Mouse (Mus musculus) CH12.LX (cell line): ENCODE results near the gene Cenpx. TPM values are rescaled to one million over a fixed set of nuclear protein-coding genes. Genes with fewer than 3 reads are reported as not detected.

ENCODE experiments used
- DNase-seq: peaks from one replicate; pipeline ENCODE4 v3.0.0-alpha.2; 2013; ENCODE audit errors: extremely low read depth
- H3K27ac ChIP-seq: 2 replicates; pipeline ENCODE4 v1.5.1; 2012; ENCODE audit warnings: low read depth, mild to moderate bottlenecking, control low read depth, moderate library complexity; ENCODE audit not compliant: insufficient read depth
- H3K27me3 ChIP-seq: replicated peaks from 2 replicates; pipeline ENCODE3; 2012; ENCODE audit warnings: inconsistent platforms
- H3K36me3 ChIP-seq, 2 experiments: replicated peaks in 1 of 2; 2 replicates each; pipeline versions ENCODE3 to v1.6.1; 2012; ENCODE audit warnings: inconsistent platforms in 1 of 2, low read length in 1 of 2, mild to moderate bottlenecking in 1 of 2, mixed read lengths in 1 of 2, moderate library complexity in 1 of 2; ENCODE audit not compliant: control insufficient read depth in 1 of 2, insufficient read depth in 1 of 2
- H3K4me1 ChIP-seq, 2 experiments: 2 replicates each; pipeline ENCODE4 v1.6.1; 2012; ENCODE audit warnings: inconsistent platforms in 1 of 2, moderate library complexity in 1 of 2; ENCODE audit not compliant: insufficient read depth in 2 of 2, control insufficient read depth in 1 of 2
- H3K4me2 ChIP-seq: 2 replicates; pipeline ENCODE4 v1.6.1; 2012; ENCODE audit warnings: low read depth, mild to moderate bottlenecking, control low read depth; ENCODE audit not compliant: poor library complexity, insufficient read depth, severe bottlenecking
- H3K4me3 ChIP-seq, 3 experiments: fragments of 150-350 bp in 1 of 3; sonication (generic) in 1 of 3; replicated peaks in 1 of 3; 2 replicates each; pipeline versions ENCODE3 to v1.5.1; 2011 to 2012; ENCODE audit warnings: low read depth in 2 of 3, low read length in 2 of 3, mild to moderate bottlenecking in 2 of 3, moderate library complexity in 2 of 3, control low read depth in 1 of 3, improper control_type of control experiment in 1 of 3, inconsistent platforms in 1 of 3, mixed read lengths in 1 of 3; ENCODE audit not compliant: poor library complexity in 1 of 3
- H3K79me2 ChIP-seq: replicated peaks from 2 replicates; pipeline ENCODE4 v1.6.1; 2012; ENCODE audit warnings: mild to moderate bottlenecking, moderate library complexity; ENCODE audit not compliant: control insufficient read depth, poor library complexity, insufficient read depth, severe bottlenecking; ENCODE audit errors: extremely low read depth
- H3K9ac ChIP-seq: 2 replicates; pipeline ENCODE4 v1.6.1; 2012; ENCODE audit warnings: low read depth, mild to moderate bottlenecking, control low read depth, moderate library complexity; ENCODE audit not compliant: insufficient read depth
- H3K9me3 ChIP-seq: replicated peaks from 2 replicates; pipeline ENCODE3; 2012; ENCODE audit warnings: low read length, inconsistent platforms, mixed read lengths
- CHD2 ChIP-seq: IDR thresholded peaks from 2 replicates; pipeline ENCODE4 v1.6.1; 2011; ENCODE audit warnings: low read length, improper control_type of control experiment
- CTCF ChIP-seq, 2 experiments: IDR thresholded peaks in 1 of 2; conservative IDR thresholded peaks in 1 of 2; 2 replicates each; pipeline ENCODE4 v1.5.1; 2011 to 2012; ENCODE audit warnings: low read depth in 2 of 2, low read length in 2 of 2, improper control_type of control experiment in 1 of 2, inconsistent platforms in 1 of 2, mild to moderate bottlenecking in 1 of 2, moderate library complexity in 1 of 2
- ETS1 ChIP-seq: conservative IDR thresholded peaks from 2 replicates; pipeline ENCODE4 v1.6.1; 2012; ENCODE audit warnings: low read depth, mild to moderate bottlenecking, inconsistent platforms, low read length, improper control_type of control experiment, moderate library complexity
- HCFC1 ChIP-seq: IDR thresholded peaks from 2 replicates; pipeline ENCODE4 v1.6.1; 2012; ENCODE audit warnings: low read depth, mild to moderate bottlenecking, inconsistent platforms, low read length, improper control_type of control experiment
- IRF4 ChIP-seq: IDR thresholded peaks from 2 replicates; pipeline ENCODE4 v1.6.1; 2014; ENCODE audit warnings: low read depth, mild to moderate bottlenecking, inconsistent platforms, low read length, improper control_type of control experiment
- JUN ChIP-seq: IDR thresholded peaks from 2 replicates; pipeline ENCODE4 v1.6.1; 2011; ENCODE audit warnings: low read depth, mild to moderate bottlenecking, low read length, improper control_type of control experiment, moderate library complexity; ENCODE audit not compliant: insufficient read depth
- JUND ChIP-seq: conservative IDR thresholded peaks from 2 replicates; pipeline ENCODE4 v1.6.1; 2011; ENCODE audit warnings: low read depth, low read length, improper control_type of control experiment
- MAFK ChIP-seq: IDR thresholded peaks from 2 replicates; pipeline ENCODE4 v1.6.1; 2011; ENCODE audit warnings: low read length, improper control_type of control experiment; ENCODE audit not compliant: insufficient replicate concordance
- MAX ChIP-seq: IDR thresholded peaks from 2 replicates; pipeline ENCODE4 v1.6.1; 2011; ENCODE audit warnings: low read length, improper control_type of control experiment
- POLR2A ChIP-seq: IDR thresholded peaks from 2 replicates; pipeline ENCODE4 v1.6.1; 2011; ENCODE audit warnings: low read depth, mild to moderate bottlenecking, improper control_type of control experiment, low read length
- POLR2AphosphoS2 ChIP-seq: IDR thresholded peaks from 2 replicates; pipeline ENCODE4 v1.6.1; 2011; ENCODE audit warnings: low read depth, low read length, improper control_type of control experiment
- SIN3A ChIP-seq: IDR thresholded peaks from 2 replicates; pipeline ENCODE4 v1.6.1; 2012; ENCODE audit warnings: low read length, improper control_type of control experiment, inconsistent platforms
- TBP ChIP-seq: conservative IDR thresholded peaks from 2 replicates; pipeline ENCODE4 v1.6.1; 2011; ENCODE audit warnings: low read depth, low read length, improper control_type of control experiment
- UBTF ChIP-seq: IDR thresholded peaks from 2 replicates; pipeline ENCODE4 v1.6.1; 2012; ENCODE audit warnings: low read depth, mild to moderate bottlenecking, inconsistent platforms, low read length, improper control_type of control experiment, moderate library complexity
- USF2 ChIP-seq: conservative IDR thresholded peaks from 2 replicates; pipeline ENCODE4 v1.6.1; 2011; ENCODE audit warnings: low read depth, low read length, improper control_type of control experiment
- ZC3H11A ChIP-seq: IDR thresholded peaks from 2 replicates; pipeline ENCODE4 v1.6.1; 2012; ENCODE audit warnings: low read depth, mild to moderate bottlenecking, inconsistent platforms, low read length, improper control_type of control experiment
- ZKSCAN1 ChIP-seq: IDR thresholded peaks from 2 replicates; pipeline ENCODE4 v1.6.1; 2012; ENCODE audit warnings: low read depth, inconsistent platforms, low read length, improper control_type of control experiment, borderline replicate concordance
- ZMIZ1 ChIP-seq: IDR thresholded peaks from 2 replicates; pipeline ENCODE4 v1.6.1; 2012; ENCODE audit warnings: low read depth, mild to moderate bottlenecking, inconsistent platforms, low read length, improper control_type of control experiment
- dilution Hi-C: fragments of 300-500 bp; cut with MboI; formaldehyde crosslinking; loops from 2 replicates; pipeline ENCODE4 v1.14.3; 2020; ENCODE audit warnings: low sequenced_read_pairs; ENCODE audit not compliant: extremely low pct_unique_long_range_greater_than_20kb, extremely low pct_ligation_motif_present
- in situ Hi-C: fragments of 300-500 bp; cut with MboI; formaldehyde crosslinking; loops from 3 replicates; pipeline ENCODE4 v1.14.3; 2019; ENCODE audit warnings: low sequenced_read_pairs, low pct_ligation_motif_present, low pct_unique_long_range_greater_than_20kb, mixed read lengths
- polyA plus RNA-seq: library from polyadenylated mRNA; unstranded; fragments of >175 nt; gene quantifications from 2 replicates; pipeline ENCODE4 v1.2.1, GENCODE M21; 2012; ENCODE audit warnings: low read depth; ENCODE audit not compliant: insufficient read length
- total RNA-seq, 2 experiments: library from RNA; depleted of rRNA; stranded (reverse); fragments of 300-350 nt in 1 of 2; fragments of >200 nt in 1 of 2; gene quantifications; 2 replicates each; pipeline ENCODE4 v1.2.3; 2012 to 2014

The Cenpx gene
- total and polyA plus RNA-seq, 3 experiments, result 76.5 to 122 (median 101) TPM

DNA sequence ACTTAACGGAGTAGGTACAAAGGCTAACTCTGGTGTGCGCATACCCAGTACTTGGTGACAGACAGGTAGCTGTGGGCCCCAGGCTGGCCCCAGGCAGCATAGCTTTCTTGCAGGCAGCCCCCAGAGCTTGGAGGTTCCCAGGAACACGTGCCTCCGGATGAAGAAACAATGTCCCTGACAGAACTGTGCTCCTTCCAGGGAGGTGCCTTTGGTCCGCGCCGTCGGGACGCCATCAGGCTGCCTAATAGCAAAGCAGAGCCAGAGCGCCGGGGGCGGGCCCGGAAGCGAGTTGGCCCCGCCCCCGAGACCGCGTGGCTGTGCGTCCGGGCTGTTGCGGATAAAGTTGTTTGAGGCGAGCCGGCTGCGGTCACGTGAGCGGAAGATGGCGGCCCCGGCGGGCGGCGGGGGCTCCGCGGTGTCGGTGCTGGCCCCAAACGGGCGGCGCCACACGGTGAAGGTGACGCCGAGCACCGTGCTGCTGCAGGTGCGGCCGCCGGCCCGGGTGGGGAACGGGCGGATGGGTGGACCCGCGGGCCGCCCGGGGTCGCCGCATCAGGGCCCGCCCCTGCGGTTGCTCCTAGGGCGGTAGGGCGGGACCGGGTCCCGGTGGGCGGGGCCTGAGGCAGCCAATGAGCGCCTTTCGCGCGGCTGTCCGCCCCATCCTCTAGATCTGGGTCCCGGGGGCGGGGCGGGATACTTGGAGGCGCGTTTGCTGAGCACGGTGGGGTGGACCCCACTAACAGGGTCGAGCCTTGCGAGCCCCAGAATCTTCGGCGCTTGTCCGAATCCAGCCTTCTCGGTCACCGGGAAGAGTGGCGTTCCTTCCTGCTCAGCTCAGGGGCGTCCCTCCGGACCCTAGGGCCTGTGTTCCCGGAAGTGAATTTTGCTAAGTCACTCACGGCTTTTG is 40.6 kb downstream of the Cenpx start, which contains the start of gene Aspscr1 (continued):
- peak; percentile 81 for TF ChIP-seq ZMIZ1

DNA sequence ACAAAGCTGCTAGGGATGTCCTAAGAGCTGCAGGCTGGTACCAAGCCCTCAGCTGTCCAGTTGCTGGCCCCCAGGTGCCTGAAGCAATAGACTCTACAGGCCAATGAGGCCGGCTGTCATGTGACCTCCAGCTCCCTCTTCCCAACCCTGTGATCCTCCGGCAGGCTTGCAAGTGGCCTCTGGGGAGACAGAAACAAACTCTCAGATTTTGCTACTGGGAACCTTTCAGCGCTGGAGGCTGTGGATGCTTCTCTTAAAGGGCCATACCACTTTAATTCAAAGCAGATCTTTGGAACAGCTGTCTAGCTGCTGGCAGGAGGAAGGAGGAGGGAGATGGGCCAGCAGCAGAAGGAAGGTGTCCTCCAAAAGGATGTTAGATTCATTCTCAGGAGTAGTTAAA is 46.9 kb downstream of the Cenpx start:
- TF ChIP-seq ZC3H11A (no peak), SIN3A (no peak), POLR2A (no peak), CHD2 (no peak), HCFC1 (no peak), ETS1 (no peak), TBP (no peak), UBTF (no peak), JUND (no peak), JUN (no peak), MAFK (no peak)
- TF ChIP-seq, all 38 proteins: peak for 0
- Histone ChIP-seq H3K27ac (no peak overlapping the region), H3K27me3 (peaks cover 33% of the 10 kb centered on the region), H3K4me3 (no peak overlapping the region), H3K9me3 (no peaks in the 10 kb centered on the region), H3K4me1 (peaks cover 0 to under 1% of the 10 kb centered on the region in 2 experiments; a peak in 1 of 4 replicates), H3K36me3 (no peaks in the 10 kb centered on the region), H3K79me2 (no peaks in the 10 kb centered on the region), H3K9ac (no peak overlapping the region), H3K4me2 (no peak overlapping the region)
- in situ Hi-C loops (no loop called here), dilution Hi-C loops (no loop called here)
- no peak for DNase-seq

DNA sequence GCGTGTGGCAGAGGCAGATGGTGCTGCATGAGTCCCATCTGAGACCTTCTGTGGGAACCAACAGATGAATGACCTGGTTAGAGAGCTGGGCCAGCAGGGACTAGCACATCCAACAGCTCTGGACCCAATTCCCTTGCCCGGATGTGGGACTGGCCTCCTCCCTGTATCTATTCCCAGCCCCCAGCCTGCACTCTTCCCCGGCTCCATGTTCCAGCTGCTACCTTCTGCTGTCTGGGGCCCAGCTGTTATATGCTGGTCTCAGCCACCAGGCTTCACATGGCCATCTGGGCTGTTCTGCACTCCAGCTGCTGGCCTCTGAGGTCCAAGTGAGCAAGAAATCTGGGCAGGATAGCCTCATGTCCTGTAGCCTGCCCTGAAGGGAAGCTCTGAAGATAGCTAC is 48.1 kb downstream of the Cenpx start:
- no peaks in the 10 kb centered on the region for H3K4me1 ChIP-seq
- H3K27me3 ChIP-seq, result peaks cover 37% of the 10 kb centered on the region
- H3K9ac ChIP-seq, result no peak overlapping the region
- dilution Hi-C loops, result no loop called here
- H3K27ac ChIP-seq, result no peak overlapping the region
- no peak for DNase-seq
- no peaks in the 10 kb centered on the region for H3K79me2 ChIP-seq
- TF ChIP-seq ZKSCAN1 (no peak), IRF4 (no peak), CHD2 (no peak), SIN3A (no peak), POLR2AphosphoS2 (no peak), ZMIZ1 (no peak), MAX (no peak), USF2 (no peak), HCFC1 (no peak), ZC3H11A (no peak), CTCF (conservative IDR thresholded peaks at IDR 0.05 in 1 of 2, IDR thresholded peaks at IDR 0.05 in 1 of 2; ENCODE audit: low read depth in 2 of 2, low read length in 2 of 2) (no peak)
- TF ChIP-seq, all 38 proteins: peak for 0
- Histone ChIP-seq H3K4me3 (no peak overlapping the region), H3K4me2 (no peak overlapping the region), H3K36me3 (no peaks in the 10 kb centered on the region), H3K9me3 (peaks cover under 1% of the 10 kb centered on the region)
- in situ Hi-C loops, result no loop called here
